Mouse (Mus musculus): Measurements from ENCODE around the gene Rcor1.

GRCm38 (mm10) chr12:111124601-111125260 is 85.6 kb downstream of the Rcor1 start:
- TF ChIP-seq POLR2A (IDR thresholded peaks at IDR 0.05; ENCODE audit: borderline replicate concordance, control insufficient read depth, low read depth, low read length), result no peak
- TF ChIP-seq CTCF (IDR thresholded peaks at IDR 0.05; ENCODE audit: control insufficient read depth, insufficient read depth, low read length), result no peak

Data from bone marrow, adult 2 months (tissue).